12 mouse cellular contexts compared by ENCODE assay signal in genomic region chr5:125614348-125614747, GRCm38 (mm10).
A peak's percentile ranks its signal among the peaks of the same experiment; 100 is the strongest.
DNase-seq lines count a peak whose midpoint lies in the region; ATAC-seq and TF ChIP-seq lines count a peak whose summit lies in the region.
"Had no signal": no experiment of that assay in that cellular context is flagged by ENCODE, and none has a peak within 500 bp of the region (broad histone marks: within the 10 kb centered on the region; RNA-seq: fewer than 3 reads in every experiment).

No protein-coding gene starts in this region.

- H3K27me3 ChIP-seq in intestine, postnatal 0 days (replicated peaks; ENCODE audit: control insufficient read depth, insufficient read depth, low read length), result no peaks in the 10 kb centered on the region
- no peaks in the 10 kb centered on the region for H3K27me3 ChIP-seq in intestine, embryonic 15.5 days (replicated peaks)
- no peaks in the 10 kb centered on the region for H3K27me3 ChIP-seq in testis, adult 2 months (ENCODE audit: control insufficient read depth, insufficient read depth, low read length)
- H3K27me3 ChIP-seq: embryonic facial prominence, embryonic 15.5 days had no signal

- peak; percentile 20 for DNase-seq in adrenal gland, postnatal 14 days
- DNase-seq in adrenal gland, adult 8-10 months, result no peak
- no peak for DNase-seq in testis, postnatal 14 days (ENCODE audit: low spot score)
- no peak for DNase-seq in spleen, postnatal 36 days (ENCODE audit: low spot score in 2 of 2)
- no peak for DNase-seq in ovary, postnatal 14 days (ENCODE audit: low spot score)
- DNase-seq: layer of hippocampus, adult 9-11 months; lung, postnatal 10 days had no signal

- H3K9me3 ChIP-seq in intestine, postnatal 0 days (ENCODE audit: control insufficient read depth), result no peaks in the 10 kb centered on the region
- no peaks in the 10 kb centered on the region for H3K9me3 ChIP-seq in intestine, embryonic 15.5 days
- H3K9me3 ChIP-seq: embryonic facial prominence, embryonic 15.5 days had no signal

- no peak overlapping the region for H3K9ac ChIP-seq in intestine, postnatal 0 days (ENCODE audit: low read depth, low read length)
- H3K9ac ChIP-seq in intestine, embryonic 15.5 days, result no peak overlapping the region
- H3K9ac ChIP-seq: embryonic facial prominence, embryonic 15.5 days had no signal

- 46% methylated on average over 2 of the region's 2 CpGs for WGBS in intestine, postnatal 0 days
- 46% methylated on average over 2 of the region's 2 CpGs for WGBS in intestine, embryonic 15.5 days

- no peaks in the 10 kb centered on the region for H3K4me1 ChIP-seq in intestine, postnatal 0 days (replicated peaks; ENCODE audit: control insufficient read depth, insufficient read depth, low read length)
- no peaks in the 10 kb centered on the region for H3K4me1 ChIP-seq in intestine, embryonic 15.5 days (replicated peaks)
- no peaks in the 10 kb centered on the region; the same call in 1 of the 2 replicates for H3K4me1 ChIP-seq in testis, adult 2 months (ENCODE audit: control insufficient read depth, insufficient read depth, low read length)
- H3K4me1 ChIP-seq: embryonic facial prominence, embryonic 15.5 days had no signal

- no peak for TF ChIP-seq POLR2A in testis, adult 2 months (IDR thresholded peaks at IDR 0.05; ENCODE audit: control insufficient read depth, low read depth, low read length)

- H3K4me3 ChIP-seq in intestine, postnatal 0 days (ENCODE audit: low read depth, low read length), result no peak overlapping the region
- H3K4me3 ChIP-seq in intestine, embryonic 15.5 days (replicated peaks), result no peak overlapping the region
- no peak overlapping the region for H3K4me3 ChIP-seq in testis, adult 2 months (ENCODE audit: control insufficient read depth, low read depth, low read length)
- H3K4me3 ChIP-seq: embryonic facial prominence, embryonic 15.5 days had no signal

- no peak overlapping the region for H3K4me2 ChIP-seq in intestine, postnatal 0 days (replicated peaks; ENCODE audit: low read depth)
- H3K4me2 ChIP-seq in intestine, embryonic 15.5 days (replicated peaks), result no peak overlapping the region
- H3K4me2 ChIP-seq: embryonic facial prominence, embryonic 15.5 days; heart, embryonic 11.5 days had no signal

- H3K36me3 ChIP-seq in intestine, postnatal 0 days (ENCODE audit: control insufficient read depth, insufficient read depth), result no peaks in the 10 kb centered on the region
- H3K36me3 ChIP-seq in intestine, embryonic 15.5 days, result no peaks in the 10 kb centered on the region
- H3K36me3 ChIP-seq in testis, adult 2 months (ENCODE audit: control insufficient read depth, insufficient read depth, low read length), result no peaks in the 10 kb centered on the region
- H3K36me3 ChIP-seq: embryonic facial prominence, embryonic 15.5 days had no signal

- H3K27ac ChIP-seq in intestine, postnatal 0 days (ENCODE audit: low read depth, low read length), result no peak overlapping the region
- no peak overlapping the region for H3K27ac ChIP-seq in intestine, embryonic 15.5 days
- H3K27ac ChIP-seq in testis, adult 2 months (ENCODE audit: control insufficient read depth, insufficient read depth, low read depth, low read length), result no peak overlapping the region
- H3K27ac ChIP-seq: embryonic facial prominence, embryonic 15.5 days had no signal

- ATAC-seq in intestine, postnatal 0 days, result no peak
- ATAC-seq in intestine, embryonic 15.5 days, result no peak

- TF ChIP-seq CTCF in intestine, postnatal 0 days (IDR thresholded peaks at IDR 0.05; ENCODE audit: low read depth), result peak; percentile 51
- TF ChIP-seq CTCF in testis, adult 2 months (IDR thresholded peaks at IDR 0.05; ENCODE audit: control insufficient read depth, insufficient read depth, insufficient replicate concordance, low read depth, low read length), result peak; percentile 76; the same call in 1 of the 2 replicates
